8 mouse cellular contexts compared by ENCODE assay signal in the genomic region with DNA sequence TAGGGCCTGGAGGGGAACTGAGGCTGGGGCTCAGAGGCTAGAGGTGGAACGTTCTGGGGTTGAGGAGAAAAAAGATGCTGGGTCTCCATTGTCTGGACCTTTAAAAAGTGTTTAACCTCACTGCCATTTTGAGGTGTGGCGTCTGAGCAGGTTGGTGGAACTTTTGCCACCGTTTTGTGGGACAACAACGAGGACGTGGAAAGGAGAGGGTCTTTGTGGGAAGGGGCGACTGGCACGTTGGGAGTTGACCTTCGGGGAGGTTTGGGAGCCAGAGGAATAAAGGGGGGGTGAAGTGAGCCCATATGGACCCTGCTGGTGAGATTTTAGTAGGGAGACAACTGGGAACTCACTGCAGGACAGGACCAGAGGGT. TPM values are rescaled to one million over a fixed set of nuclear protein-coding genes. Genes with fewer than 3 reads are reported as not detected.
DNase-seq lines count a peak whose midpoint lies in the region; ATAC-seq and TF ChIP-seq lines count a peak whose summit lies in the region.

No protein-coding gene starts in this region.

- intact Hi-C loops in left cerebral cortex, adult 2 months (cut with DNase I): no loop called here

- ATAC-seq in embryonic facial prominence, embryonic 11.5 days (replicated peaks; ENCODE audit: insufficient number of reproducible peaks, low FRiP score, low TSS enrichment, low read depth): no peak
- ATAC-seq in intestine, embryonic 15.5 days: no peak
- peak; percentile 22; the same call in 1 of the 2 replicates for ATAC-seq in neural tube, embryonic 12.5 days (ENCODE audit: low FRiP score, low read depth)
- ATAC-seq in frontal cortex, adult (ENCODE audit: low TSS enrichment): no peak

- H3K27ac ChIP-seq in left cerebral cortex, adult 2 months: peak overlapping the region; percentile 80
- H3K27ac ChIP-seq in embryonic facial prominence, embryonic 11.5 days (replicated peaks; ENCODE audit: low read depth, low read length): peak overlapping the region; percentile 48; the same call in 1 of the 2 replicates
- peak overlapping the region; percentile 78 for H3K27ac ChIP-seq in intestine, embryonic 15.5 days
- no peak overlapping the region for H3K27ac ChIP-seq in neural tube, embryonic 12.5 days

- under 1% methylated on average over 8 of the region's 8 CpGs for WGBS in embryonic facial prominence, embryonic 11.5 days
- WGBS in intestine, embryonic 15.5 days: 0% methylated on average over 8 of the region's 8 CpGs
- under 1% methylated on average over 8 of the region's 8 CpGs for WGBS in neural tube, embryonic 12.5 days

- peak overlapping the region; percentile 66 for H3K9ac ChIP-seq in embryonic facial prominence, embryonic 11.5 days (replicated peaks; ENCODE audit: low read length)
- H3K9ac ChIP-seq in intestine, embryonic 15.5 days: peak overlapping the region; percentile 85
- peak overlapping the region; percentile 85 for H3K9ac ChIP-seq in neural tube, embryonic 12.5 days

- H3K4me3 ChIP-seq in left cerebral cortex, adult 2 months: peak overlapping the region; percentile 80
- H3K4me3 ChIP-seq in embryonic facial prominence, embryonic 11.5 days (ENCODE audit: low read depth, low read length): peak overlapping the region; percentile 59
- peak overlapping the region; percentile 77 for H3K4me3 ChIP-seq in intestine, embryonic 15.5 days (replicated peaks)
- peak overlapping the region; percentile 68 for H3K4me3 ChIP-seq in neural tube, embryonic 12.5 days

- TF ChIP-seq CTCF in left cerebral cortex, adult 2 months (IDR thresholded peaks at IDR 0.05): no peak

- peak overlapping the region; percentile 62 for H3K4me2 ChIP-seq in embryonic facial prominence, embryonic 11.5 days (ENCODE audit: low read depth, low read length)
- peak overlapping the region; percentile 74 for H3K4me2 ChIP-seq in intestine, embryonic 15.5 days (replicated peaks)
- H3K4me2 ChIP-seq in neural tube, embryonic 12.5 days (replicated peaks): peak overlapping the region; percentile 88

- no peak for DNase-seq in left cerebral cortex, adult 2 months (ENCODE audit: extremely low spot score in 1 of 2, low spot score in 2 of 2)
- no peak for DNase-seq in left cerebral cortex, adult 11 months (ENCODE audit: low spot score)
- no peak for DNase-seq in embryonic facial prominence, embryonic 11.5 days (ENCODE audit: low spot score)
- DNase-seq in urinary bladder, postnatal 36 days (ENCODE audit: low spot score in 2 of 2): no peak
- no peak for DNase-seq in left cerebral cortex, adult 18-20 months (ENCODE audit: low spot score in 2 of 2)

- no peaks in the 10 kb centered on the region for H3K9me3 ChIP-seq in embryonic facial prominence, embryonic 11.5 days (replicated peaks; ENCODE audit: control insufficient read depth, low read length)
- no peaks in the 10 kb centered on the region for H3K9me3 ChIP-seq in intestine, embryonic 15.5 days
- H3K9me3 ChIP-seq in neural tube, embryonic 12.5 days: no peaks in the 10 kb centered on the region

- peaks cover 6% of the 10 kb centered on the region for H3K36me3 ChIP-seq in embryonic facial prominence, embryonic 11.5 days (replicated peaks; ENCODE audit: control insufficient read depth, insufficient read depth, low read depth, low read length)
- H3K36me3 ChIP-seq in intestine, embryonic 15.5 days: peaks cover 50% of the 10 kb centered on the region
- peaks cover 72% of the 10 kb centered on the region for H3K36me3 ChIP-seq in neural tube, embryonic 12.5 days

- no peaks in the 10 kb centered on the region for H3K27me3 ChIP-seq in embryonic facial prominence, embryonic 11.5 days (ENCODE audit: control insufficient read depth, insufficient read depth, low read length)
- H3K27me3 ChIP-seq in intestine, embryonic 15.5 days (replicated peaks): no peaks in the 10 kb centered on the region
- H3K27me3 ChIP-seq in neural tube, embryonic 12.5 days (replicated peaks): no peaks in the 10 kb centered on the region

- no peaks in the 10 kb centered on the region for H3K4me1 ChIP-seq in embryonic facial prominence, embryonic 11.5 days (ENCODE audit: control insufficient read depth, insufficient read depth, low read length)
- peaks cover 9% of the 10 kb centered on the region for H3K4me1 ChIP-seq in intestine, embryonic 15.5 days (replicated peaks)
- peaks cover 22% of the 10 kb centered on the region for H3K4me1 ChIP-seq in neural tube, embryonic 12.5 days

RNA-seq across cellular contexts. Expression of gene Eef1g, which starts 0.5 kb away (rescaled TPM):
- total RNA-seq in left cerebral cortex, adult 2 months (2021): 100 to 1,000 TPM; 228 to 236 TPM
- 535 and 538 TPM in 2 replicates for polyA plus RNA-seq in embryonic facial prominence, embryonic 11.5 days (2014; fragmentation: Nextera tagmentation; extraction: Ambion mirVana)
- polyA plus RNA-seq in intestine, embryonic 15.5 days (2015; fragmentation: Nextera tagmentation; extraction: Ambion mirVana): 436 and 453 TPM in 2 replicates
- 360 and 361 TPM in 2 replicates for polyA plus RNA-seq in neural tube, embryonic 12.5 days (2016; fragmentation: Nextera tagmentation; extraction: Ambion mirVana)
- total RNA-seq in left cerebral cortex, adult 18-20 months (2021): 100 to 1,000 TPM; 251 to 256 TPM

RNA-seq across cellular contexts. Expression of gene Tut1, which starts 13.7 kb away (rescaled TPM):
- total RNA-seq in left cerebral cortex, adult 2 months (2021): 10 to 100 TPM; 21.4 to 22.4 TPM
- 25.5 and 28.0 TPM in 2 replicates for polyA plus RNA-seq in embryonic facial prominence, embryonic 11.5 days (2014; fragmentation: Nextera tagmentation; extraction: Ambion mirVana)
- 29.7 and 30.4 TPM in 2 replicates for polyA plus RNA-seq in intestine, embryonic 15.5 days (2015; fragmentation: Nextera tagmentation; extraction: Ambion mirVana)
- polyA plus RNA-seq in neural tube, embryonic 12.5 days (2016; fragmentation: Nextera tagmentation; extraction: Ambion mirVana): 32.5 and 34.6 TPM in 2 replicates
- 10 to 100 TPM; 22.5 to 23.7 TPM for total RNA-seq in left cerebral cortex, adult 18-20 months (2021)

RNA-seq across cellular contexts. Expression of gene Ahnak, which starts 21.7 kb away (rescaled TPM):
- total RNA-seq in left cerebral cortex, adult 2 months (2021): 10 to 100 TPM; 22.5 to 32.2 TPM
- polyA plus RNA-seq in embryonic facial prominence, embryonic 11.5 days (2014; fragmentation: Nextera tagmentation; extraction: Ambion mirVana): 10.6 and 11.5 TPM in 2 replicates
- 22.4 and 25.0 TPM in 2 replicates for polyA plus RNA-seq in intestine, embryonic 15.5 days (2015; fragmentation: Nextera tagmentation; extraction: Ambion mirVana)
- 5.0 and 6.3 TPM in 2 replicates for polyA plus RNA-seq in neural tube, embryonic 12.5 days (2016; fragmentation: Nextera tagmentation; extraction: Ambion mirVana)
- total RNA-seq in left cerebral cortex, adult 18-20 months (2021): 10 to 100 TPM; 18.6 to 23.5 TPM

RNA-seq across cellular contexts. Expression of gene Mta2, which starts 25.7 kb away (rescaled TPM):
- 10 to 100 TPM; 55.5 to 55.6 TPM for total RNA-seq in left cerebral cortex, adult 2 months (2021)
- 57.5 and 57.6 TPM in 2 replicates for polyA plus RNA-seq in embryonic facial prominence, embryonic 11.5 days (2014; fragmentation: Nextera tagmentation; extraction: Ambion mirVana)
- 130 and 139 TPM in 2 replicates for polyA plus RNA-seq in intestine, embryonic 15.5 days (2015; fragmentation: Nextera tagmentation; extraction: Ambion mirVana)
- polyA plus RNA-seq in neural tube, embryonic 12.5 days (2016; fragmentation: Nextera tagmentation; extraction: Ambion mirVana): 175 and 177 TPM in 2 replicates
- 10 to 100 TPM; 49.6 to 49.8 TPM for total RNA-seq in left cerebral cortex, adult 18-20 months (2021)

RNA-seq across cellular contexts. Expression of gene Eml3, which starts 38.0 kb away (rescaled TPM):
- 10 to 100 TPM; 11.0 to 13.7 TPM for total RNA-seq in left cerebral cortex, adult 2 months (2021)
- 8.4 and 9.0 TPM in 2 replicates for polyA plus RNA-seq in embryonic facial prominence, embryonic 11.5 days (2014; fragmentation: Nextera tagmentation; extraction: Ambion mirVana)
- 24.2 and 28.4 TPM in 2 replicates for polyA plus RNA-seq in intestine, embryonic 15.5 days (2015; fragmentation: Nextera tagmentation; extraction: Ambion mirVana)
- polyA plus RNA-seq in neural tube, embryonic 12.5 days (2016; fragmentation: Nextera tagmentation; extraction: Ambion mirVana): 14.1 and 14.3 TPM in 2 replicates
- total RNA-seq in left cerebral cortex, adult 18-20 months (2021): 10 to 100 TPM in 1 of 2 experiments, 1 to 10 TPM in 1; 9.0 to 11.5 TPM
